Mouse (Mus musculus): ENCODE measurements around the gene Abcg4.
"Not testable (repeated sequence)": the region's sequence is repeated elsewhere in the genome, so short reads cannot be mapped to it uniquely, and the experiment has no call there.

The Abcg4 gene

DNA sequence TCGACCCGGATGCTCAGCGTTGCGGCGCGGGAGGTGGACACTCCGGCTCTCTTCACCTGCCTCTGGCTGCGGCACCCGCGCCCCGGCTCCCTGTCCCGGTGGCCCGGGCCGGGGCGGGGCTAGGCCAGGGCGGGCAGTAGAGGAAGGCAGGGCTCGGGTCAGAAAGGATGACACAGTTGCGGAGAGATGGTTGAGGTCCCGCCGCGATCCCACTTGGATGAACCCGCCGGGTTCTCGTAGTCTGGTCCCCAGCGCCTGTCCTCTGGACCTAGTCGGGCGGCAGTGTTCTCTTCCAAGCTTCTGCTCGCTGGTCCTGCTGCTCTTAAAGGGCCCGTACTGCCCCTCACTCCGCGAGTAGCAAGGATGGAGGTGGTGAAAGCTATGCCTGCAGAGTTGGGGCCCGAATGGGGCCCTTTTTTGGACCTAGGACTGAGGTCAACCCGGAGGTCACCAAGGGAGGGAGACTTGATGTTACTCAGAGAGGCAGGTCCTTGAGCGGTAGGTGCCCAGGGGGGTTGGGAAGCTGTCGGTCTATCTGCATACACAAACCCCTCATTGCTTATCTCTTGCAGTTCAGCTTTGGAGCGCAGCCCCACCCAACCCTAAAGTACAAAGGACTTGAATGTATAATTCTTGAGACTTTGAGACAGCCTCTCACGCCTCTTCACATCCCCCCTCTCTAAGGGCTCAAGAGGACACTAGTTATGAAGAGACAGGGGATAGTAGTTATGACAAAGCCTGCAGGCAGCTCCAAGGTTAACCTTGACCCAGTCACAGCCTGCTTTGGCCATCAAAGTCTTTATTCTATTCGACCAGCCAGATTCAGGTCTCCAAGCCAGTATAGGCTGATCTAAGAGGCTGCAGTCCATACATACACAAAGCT, at the start of gene Abcg4:
TSS of gene Abcg4 (minus strand) at position 540 of the 883 bp plus-strand sequence.
- DNase-seq: peak; percentile 48

DNA sequence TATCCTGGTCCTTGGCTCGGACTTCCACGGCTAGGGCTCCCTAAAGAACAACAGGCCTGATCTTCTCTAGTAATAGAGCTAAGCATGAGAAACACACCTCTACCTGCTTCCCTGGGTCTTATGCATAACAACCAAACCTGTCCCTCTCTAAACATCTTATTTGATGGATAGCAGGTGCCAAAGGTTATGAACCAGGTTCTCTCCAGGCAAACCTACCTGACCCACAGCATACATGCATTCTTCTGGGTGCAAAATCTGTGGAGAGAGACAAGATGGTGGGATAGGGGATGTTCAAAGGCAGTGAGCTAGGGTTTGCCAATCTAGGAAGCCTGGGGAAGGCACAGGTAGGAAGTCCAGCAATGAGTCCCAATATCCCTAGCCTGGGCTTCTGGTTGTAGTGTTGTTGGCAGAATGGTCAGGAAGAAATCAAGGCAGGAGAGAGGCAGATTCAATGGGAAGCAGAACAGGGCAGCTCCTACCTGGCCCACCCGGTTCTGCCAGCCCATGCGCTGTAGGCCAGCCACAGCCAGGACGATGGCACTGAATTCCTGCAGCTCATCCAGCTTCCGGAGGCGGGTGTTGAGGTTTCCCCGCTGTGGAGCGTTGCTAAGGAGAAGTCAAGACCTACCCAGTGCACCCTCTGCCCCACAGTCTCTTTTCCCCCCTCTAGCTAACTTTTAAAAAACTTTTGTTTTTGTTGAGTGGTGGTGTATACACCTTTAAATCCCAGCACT, 49.2 kb upstream of the Abcg4 start:
- DNase-seq: peak; percentile 3

DNA sequence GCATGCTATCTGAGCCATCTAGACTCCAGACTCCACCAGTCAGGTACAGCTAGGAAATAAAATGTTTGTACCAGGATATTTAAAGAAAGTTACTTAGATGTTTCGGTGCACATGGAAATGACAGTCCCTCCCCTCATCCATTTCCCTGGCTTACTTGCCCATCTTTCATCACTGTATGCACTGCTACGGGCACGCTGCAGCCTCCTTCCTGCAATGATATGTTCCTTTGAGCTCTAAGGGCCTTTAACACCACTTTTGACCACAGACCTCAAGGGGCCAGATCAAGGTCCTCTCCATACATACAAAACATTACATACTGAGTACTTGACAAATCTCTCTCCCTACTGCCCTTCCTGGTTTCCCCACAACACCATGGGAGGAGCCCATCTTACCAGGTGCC, 48.5 kb upstream of the Abcg4 start:
- peak; percentile 0 for DNase-seq

GRCm38 (mm10) chr9:44336513-44336912, 48.1 kb upstream of the Abcg4 start:
- peak; percentile 1 for DNase-seq

DNA sequence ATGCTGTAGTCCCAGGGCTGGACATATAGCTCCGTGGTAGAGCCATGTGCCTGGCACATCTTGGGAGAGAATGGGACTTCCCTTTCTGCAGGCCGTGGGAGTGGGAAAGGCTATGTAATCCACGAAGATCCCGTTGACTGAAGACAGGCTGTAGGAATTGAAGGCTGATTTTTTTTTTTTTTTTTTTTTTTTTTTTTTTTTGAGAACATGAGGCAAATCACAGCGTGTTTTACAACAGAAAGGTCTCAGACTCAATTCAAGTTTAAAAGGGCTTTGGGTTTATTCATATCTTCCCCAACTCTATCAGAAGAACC, 47.6 kb upstream of the Abcg4 start:
- peak; percentile 2 for DNase-seq

- peak; percentile 59 for DNase-seq
These were observed 47.1 kb upstream of the Abcg4 start for GRCm38 (mm10) chr9:44335331-44336092.

DNA sequence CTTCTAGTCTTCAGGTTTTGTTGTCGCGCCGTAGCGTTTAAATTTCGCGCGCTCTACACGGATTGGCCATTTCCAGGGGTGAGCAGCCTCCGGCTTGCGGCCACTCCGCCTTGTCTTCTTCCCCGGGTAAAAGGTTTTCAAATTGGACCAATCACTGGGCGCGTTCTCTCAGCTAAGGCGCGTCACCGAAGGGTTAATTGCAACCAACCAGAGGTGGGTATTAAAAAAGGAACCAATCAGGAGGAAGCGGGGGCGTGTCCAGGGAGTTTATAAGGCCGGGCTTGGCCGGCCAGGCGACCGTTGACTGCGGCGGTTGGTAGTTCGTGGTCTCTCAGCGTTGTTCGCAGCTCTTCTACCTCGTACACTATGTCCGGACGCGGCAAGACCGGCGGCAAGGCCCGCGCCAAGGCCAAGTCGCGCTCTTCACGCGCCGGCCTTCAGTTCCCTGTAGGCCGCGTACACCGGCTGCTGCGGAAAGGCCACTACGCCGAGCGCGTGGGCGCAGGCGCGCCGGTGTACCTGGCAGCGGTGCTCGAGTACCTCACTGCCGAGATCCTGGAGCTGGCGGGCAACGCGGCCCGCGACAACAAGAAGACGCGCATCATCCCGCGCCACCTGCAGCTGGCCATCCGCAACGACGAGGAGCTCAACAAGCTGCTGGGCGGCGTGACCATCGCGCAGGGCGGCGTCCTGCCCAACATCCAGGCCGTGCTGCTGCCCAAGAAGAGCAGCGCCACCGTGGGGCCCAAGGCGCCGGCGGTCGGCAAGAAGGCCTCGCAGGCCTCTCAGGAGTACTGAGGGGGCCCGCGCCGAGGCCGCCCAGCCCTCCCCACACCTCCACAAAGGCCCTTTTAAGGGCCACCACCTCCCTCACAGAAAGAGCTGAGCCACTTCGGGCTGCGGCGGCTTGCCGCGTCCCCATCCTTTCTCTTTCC, 46.2 kb upstream of the Abcg4 start, which contains the start of gene H2afx:
TSS of gene H2afx (plus strand) at position 299 of the 935 bp plus-strand sequence.
- peak; percentile 94 for DNase-seq

DNA sequence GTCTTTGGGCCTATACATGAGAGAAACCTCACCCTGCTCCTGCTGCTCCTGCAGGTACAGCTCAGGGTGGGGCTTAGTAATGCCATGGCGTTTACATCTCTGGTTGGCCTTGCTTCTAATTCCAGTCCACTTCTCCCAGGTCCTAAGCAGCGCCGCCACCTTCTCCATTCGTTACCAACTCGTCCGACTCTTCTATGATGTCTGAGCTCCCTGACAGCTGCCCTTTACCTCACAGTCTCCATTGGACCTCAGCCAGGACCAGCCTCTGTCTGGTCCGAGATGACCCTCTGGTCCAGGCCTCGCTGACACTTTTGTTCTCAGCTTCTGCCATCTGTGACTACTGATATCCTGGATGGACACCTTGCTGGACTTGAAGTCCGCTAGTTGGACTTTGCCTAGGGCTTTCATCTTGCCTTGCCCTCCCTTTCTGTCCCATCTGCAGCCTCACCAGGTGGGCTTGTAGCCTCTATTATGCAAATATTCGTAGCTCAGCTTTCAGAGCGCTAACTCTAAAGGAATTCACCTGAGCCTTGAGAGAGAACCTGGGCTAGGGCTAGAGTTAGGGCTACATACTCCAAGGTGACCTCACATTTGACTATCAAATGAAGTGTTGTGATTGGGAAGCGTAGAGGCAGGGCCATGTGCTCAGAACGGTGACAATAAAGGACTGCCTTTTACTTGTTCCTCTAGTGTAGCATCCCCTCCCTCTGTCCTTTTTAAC, 44.7 kb upstream of the Abcg4 start:
- no peak for DNase-seq

DNA sequence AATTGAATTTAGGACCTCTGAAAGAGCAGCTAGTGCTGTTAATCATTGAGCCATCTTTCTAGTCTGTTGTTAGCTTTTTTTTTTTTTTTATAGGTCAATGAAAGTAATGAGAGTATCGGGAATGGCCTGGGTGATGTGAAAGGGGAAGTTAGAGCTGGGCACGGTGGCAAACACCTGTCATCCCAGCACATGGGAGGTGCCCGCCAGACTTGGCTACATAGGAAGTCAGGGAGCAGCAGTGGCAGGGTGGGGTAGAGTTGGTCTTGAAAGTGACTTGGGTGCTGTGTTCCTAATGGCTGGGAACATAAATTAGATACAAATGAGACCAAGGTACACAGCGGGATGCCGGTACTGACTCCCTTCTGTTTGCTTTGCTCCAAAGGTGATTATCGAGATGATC, 42.3 kb upstream of the Abcg4 start:
- DNase-seq: peak; percentile 0

- no peak for DNase-seq
These were observed 39.5 kb upstream of the Abcg4 start for GRCm38 (mm10) chr9:44327926-44328325.

DNA sequence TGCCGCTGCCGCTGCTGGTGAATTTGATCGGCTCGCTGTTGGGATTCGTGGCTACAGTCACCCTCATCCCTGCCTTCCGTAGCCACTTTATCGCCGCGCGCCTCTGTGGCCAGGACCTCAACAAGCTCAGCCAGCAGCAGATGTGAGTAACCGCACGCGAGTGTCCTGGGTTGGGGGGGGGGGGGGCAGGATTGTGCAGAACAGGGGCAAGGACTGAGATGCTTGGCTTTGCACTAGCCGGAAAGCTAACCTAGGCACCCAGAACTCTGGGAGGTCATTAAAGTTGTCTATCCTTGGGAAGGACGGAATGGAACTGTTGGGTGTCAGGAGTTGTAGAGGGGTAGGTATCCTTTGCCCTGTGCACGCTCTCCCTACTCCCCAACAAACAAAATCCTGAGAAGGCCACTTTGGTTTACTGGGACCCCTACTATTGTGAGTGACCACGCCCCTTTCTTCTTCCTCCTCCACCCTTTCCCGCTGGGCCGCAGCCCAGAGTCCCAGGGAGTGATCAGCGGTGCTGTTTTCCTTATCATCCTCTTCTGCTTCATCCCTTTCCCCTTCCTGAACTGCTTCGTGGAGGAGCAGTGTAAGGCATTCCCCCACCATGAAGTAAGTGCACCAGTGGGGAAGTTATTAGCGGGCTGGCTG, 38.8 kb upstream of the Abcg4 start:
- no peak for DNase-seq

- DNase-seq: peak; percentile 73
These were observed 38.1 kb upstream of the Abcg4 start for GRCm38 (mm10) chr9:44326371-44327063.

DNA sequence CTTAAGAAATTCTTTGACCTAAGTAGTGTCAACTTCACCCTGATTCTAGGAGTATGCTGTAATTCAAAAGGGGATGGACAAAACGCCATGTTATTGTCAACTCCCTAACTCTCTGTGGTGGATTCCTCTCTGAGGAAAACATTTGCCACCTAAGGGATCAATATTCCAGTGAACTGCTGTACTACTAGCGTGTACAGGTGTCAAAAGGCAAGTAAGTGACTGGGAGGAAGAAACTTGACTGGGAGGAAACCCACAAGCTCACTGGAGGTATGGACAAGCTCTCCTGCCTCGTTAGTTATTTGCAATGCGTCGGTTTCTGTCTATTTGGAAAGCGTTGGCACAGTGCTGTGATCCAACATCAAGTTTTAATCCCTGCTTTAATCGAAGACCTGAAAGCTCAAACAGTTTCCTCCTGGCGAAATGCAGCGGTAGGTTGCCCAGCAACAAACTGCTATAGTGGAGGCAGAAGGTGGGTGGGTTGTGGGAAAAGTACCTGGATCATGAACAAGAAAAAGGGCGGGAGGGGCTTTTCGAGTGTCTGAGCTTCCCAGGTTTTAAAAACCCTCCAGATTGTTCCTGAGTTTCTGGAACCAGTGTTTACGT, 37.5 kb upstream of the Abcg4 start, which contains the start of gene Dpagt1:
TSS of gene Dpagt1 (plus strand) at position 252 of the 603 bp plus-strand sequence.
- no peak for DNase-seq

DNA sequence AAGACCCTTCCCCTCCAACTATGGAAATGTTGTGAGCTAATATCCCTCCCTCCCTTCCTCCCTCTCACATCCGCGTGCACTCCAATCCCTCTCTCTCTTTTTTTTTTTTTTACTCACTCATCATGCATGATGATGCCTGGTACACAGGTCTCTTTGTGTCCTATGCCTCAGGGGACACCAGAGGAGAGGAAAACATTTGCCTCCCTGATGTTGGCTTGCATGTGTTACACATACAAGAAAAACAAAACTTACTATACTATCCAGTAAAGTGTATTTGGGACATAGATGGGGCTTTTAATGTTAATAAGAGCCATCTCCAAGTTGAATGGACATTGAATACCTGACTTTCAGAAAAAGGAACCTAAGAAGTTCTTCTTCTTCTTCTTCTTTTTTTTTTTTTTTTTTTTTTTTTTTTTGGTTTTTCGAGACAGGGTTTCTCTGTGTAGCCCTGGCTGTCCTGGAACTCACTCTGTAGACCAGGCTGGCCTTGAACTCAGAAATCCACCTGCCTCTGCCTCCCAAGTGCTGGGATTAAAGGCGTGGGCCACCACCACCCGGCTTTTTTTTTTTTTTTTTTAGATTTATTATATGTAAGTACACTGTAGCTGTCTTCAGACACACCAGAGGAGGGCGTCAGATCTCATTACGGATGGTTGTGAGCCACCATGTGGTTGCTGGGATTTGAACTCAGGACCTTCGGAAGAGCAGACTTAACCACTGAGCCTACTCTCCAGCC, 36.8 kb upstream of the Abcg4 start:
- not testable (repeated sequence) for DNase-seq

DNA sequence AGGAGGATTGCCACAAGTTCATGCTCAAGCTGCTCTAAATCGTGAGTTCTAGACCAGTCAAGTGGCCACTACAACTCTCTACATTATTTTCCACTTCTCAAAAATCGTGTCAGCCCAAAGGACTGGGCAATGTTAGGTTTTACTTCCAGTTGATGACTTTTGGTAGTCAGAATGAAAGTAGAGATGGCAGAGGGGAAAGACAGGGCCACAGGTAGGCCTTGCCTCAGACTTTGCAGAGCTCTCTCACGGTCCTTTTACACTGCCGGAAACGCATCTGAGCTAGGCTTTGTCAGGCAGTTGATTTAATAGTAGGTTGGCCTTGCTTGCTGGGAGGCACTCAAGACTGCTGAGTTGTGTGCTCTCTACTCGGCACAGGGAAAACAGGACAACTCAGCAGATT, 35.7 kb upstream of the Abcg4 start:
- no peak for DNase-seq

GRCm38 (mm10) chr9:44323656-44324055, 35.2 kb upstream of the Abcg4 start:
- DNase-seq: not testable (repeated sequence)

DNA sequence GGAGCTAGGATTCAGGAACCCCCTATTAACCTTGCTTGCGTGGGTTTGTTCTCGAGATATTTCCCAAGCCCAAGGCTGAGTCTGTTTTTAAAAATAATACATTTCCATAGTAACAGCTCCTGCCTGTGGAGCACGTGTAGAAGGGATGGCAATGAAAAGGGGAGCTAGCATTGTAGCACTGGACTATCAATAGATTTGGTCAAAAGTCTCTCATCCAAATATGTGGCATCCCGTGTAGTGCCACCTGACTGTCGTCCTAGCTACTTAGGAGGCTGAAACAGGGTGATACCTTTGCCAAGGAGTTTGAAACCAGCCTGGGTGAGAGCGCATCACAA, 32.4 kb upstream of the Abcg4 start:
- no peak for DNase-seq

DNA sequence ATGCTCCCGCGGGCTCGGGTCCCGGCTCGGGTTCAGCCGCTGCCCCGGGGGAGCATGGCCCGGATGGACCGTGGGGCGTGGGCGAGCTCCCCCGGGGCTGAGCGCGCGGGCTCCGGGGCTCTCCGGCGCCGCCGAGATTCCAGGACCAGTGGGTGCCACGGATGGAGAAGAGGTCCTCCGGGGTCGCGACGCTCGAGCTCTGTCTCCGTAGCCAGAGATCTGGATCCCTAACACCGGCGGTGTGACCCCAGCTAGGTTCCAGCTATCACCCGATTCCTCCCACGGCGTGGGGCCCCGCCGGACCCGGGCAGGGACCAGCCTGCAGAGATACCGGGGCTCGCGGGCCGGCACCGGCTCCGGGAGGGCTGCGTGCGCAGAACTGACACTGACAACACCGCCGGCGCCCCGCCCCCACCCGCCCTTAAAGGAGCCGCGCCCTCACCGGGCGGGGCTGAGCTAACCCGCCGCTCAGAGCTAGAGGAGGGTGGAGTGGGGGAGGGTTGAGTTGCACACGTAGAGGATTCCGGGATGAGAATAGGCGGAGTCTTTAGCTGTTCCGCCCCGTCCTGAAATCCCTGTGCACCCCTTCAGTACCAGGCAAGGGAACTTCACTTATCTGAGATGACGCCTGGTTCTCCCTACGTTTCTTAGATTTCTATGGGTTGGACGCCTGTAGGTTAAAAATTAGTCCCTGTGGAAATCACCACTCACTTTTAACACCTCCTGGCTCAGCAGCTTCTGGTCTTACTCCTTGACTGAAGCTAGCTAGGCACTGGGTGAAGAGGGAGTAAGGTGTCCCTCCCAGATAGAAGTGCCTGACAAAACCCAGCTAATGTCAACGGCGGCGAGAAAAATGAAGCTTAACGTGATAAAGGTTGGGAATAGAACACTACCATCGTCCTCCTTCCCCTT, 31.7 kb upstream of the Abcg4 start, which contains the start of gene C2cd2l:
TSS of gene C2cd2l (minus strand) at position 399 of the 912 bp plus-strand sequence.
- DNase-seq: peak; percentile 91

Measured in right cerebral cortex, postnatal 14 days (tissue).